Mouse (Mus musculus) testis, postnatal 14 days (tissue): ENCODE results near the gene Tdrd9.
"Not testable (repeated sequence)": the region's sequence is repeated elsewhere in the genome, so short reads cannot be mapped to it uniquely, and the experiment has no call there.

ENCODE experiments used
- DNase-seq: peaks from one replicate; pipeline ENCODE4 v3.0.0; 2021; ENCODE audit warnings: low spot score

Gene Tdrd9

GRCm38 (mm10) chr12:112027408-112027807 is 56.0 kb downstream of the Tdrd9 start:
- DNase-seq: no peak

- DNase-seq: no peak
Observed at GRCm38 (mm10) chr12:112033409-112033975, 62.1 kb downstream of the Tdrd9 start.

DNA sequence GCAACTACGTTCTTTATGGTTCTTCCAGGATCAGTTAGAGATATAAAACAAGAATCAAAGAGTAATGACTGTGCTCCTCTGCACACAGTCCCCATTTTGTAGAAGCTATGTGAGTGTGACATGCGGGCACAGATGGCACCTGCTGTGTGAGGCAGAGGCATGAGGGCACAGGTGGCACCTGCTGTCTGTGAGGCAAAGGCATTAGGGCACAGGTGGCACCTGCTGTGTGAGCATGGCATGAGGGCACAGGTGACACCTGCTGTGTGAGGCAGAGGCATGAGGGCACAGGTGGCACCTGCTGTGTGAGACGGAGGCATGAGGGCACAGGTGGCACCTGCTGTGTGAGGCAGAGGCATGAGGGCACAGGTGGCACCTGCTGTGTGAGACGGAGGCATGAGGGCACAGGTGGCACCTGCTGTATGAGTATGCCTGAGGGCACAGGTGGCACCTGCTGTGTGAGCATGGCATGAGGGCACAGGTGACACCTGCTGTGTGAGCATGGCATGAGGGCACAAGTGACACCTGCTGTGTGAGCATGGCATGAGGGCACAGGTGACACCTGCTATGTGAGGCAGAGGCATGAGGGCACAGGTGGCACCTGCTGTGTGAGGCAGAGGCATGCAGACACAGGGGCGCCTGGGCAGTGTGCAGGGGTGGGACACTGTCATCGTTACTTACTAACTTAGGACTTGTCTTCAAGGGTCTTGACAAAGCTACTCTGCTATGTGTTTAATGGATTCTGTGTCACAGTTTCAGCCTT is 64.2 kb downstream of the Tdrd9 start:
- DNase-seq: not testable (repeated sequence)

DNA sequence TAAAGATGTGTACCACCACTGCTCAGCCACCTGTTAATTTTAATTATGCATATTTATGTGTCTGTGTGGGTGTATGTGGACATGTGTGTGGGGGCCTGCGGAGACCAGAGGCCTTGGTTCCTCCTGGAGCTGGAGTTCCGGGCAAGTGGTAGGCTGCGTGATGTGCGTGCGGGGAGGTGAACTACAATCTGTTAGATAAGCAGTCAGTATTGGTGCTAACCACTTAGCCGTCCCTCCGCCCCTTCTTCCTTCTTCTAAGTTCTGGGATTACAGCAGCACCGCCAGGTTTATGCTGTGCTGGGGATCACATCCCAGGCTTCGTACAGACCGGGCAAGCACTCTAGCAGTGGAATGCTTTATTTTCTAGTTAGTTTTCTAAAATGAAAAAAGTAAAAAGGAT is 67.1 kb downstream of the Tdrd9 start:
- DNase-seq: no peak

DNA sequence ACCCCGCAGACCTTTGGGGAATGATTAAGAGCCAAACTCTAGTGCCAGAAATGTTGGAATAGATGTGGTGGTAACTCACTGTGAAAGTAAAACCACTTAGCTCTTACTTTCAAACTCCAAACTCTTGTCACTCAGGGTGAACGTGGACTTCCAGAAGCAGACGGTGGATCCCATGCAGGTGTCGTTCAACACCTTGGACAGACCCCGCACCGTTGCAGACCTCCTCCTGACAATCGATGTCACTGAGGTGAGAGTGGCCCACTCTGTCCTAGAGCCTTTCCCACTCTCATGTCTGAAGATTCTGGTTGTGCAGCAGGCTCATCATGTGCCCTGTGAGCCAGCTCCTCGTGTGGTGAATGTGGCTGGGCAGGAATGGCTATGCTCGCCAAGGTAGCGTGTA is 67.8 kb downstream of the Tdrd9 start:
- DNase-seq: no peak

DNA sequence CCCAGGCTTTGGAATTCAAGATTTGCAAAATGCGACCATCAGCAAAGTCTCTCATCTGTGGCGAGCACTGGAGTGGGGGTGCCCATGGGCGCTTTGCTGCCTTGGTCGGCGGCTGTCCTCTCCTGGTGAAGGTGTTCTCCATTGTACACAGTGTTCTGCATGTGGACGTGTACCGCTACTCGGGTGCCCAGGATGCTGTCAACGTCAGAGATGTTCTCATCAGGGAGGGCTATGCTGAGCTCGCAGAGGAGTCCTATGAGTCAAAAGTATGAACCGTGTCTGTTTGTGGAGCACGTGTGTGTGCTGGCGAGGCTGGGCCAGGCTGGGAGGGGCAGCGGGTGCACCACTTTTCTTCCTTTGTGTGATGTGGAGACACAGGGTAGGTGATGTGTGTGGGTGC is 71.3 kb downstream of the Tdrd9 start:
- no peak for DNase-seq

DNA sequence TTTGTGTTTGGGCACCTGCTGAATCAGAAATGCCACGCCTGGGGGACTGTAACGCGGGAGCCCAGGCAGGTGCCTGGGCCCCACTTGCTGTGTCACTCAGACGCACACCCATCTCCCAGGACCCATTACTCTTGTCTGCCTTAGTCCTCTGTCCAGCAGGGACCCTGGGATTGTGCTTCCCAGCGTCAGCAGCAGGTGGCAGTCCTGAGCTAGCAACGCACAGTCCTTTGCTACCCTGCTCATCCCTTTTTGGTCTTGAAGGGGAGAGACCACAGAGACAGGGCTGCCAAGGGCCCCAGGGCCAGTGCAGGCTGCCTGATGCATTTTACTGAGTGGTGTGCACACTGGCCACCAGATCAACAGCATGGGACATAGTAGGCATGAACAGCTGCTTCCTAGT is 106.3 kb downstream of the Tdrd9 start:
- peak; percentile 49 for DNase-seq

DNA sequence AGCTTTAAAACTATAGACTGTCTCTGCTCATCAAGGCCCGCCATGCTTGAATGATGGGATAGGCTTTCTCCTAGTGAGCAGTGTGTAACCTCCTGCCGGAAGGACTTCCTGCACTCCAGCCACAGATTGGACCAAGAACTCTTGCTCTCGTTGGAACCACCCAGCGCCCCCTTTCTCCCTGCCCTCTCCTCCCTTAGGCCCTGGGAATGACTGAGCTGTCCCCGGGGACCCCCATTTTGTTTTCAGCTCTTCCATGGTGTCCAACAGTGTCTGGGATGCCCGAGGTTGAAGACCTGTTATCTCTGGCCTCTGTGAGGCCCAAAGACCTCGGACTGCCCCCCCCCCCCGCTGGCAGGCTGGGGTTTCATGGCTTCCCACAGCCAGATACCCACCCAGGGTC is 108.6 kb downstream of the Tdrd9 start:
- no peak for DNase-seq

DNA sequence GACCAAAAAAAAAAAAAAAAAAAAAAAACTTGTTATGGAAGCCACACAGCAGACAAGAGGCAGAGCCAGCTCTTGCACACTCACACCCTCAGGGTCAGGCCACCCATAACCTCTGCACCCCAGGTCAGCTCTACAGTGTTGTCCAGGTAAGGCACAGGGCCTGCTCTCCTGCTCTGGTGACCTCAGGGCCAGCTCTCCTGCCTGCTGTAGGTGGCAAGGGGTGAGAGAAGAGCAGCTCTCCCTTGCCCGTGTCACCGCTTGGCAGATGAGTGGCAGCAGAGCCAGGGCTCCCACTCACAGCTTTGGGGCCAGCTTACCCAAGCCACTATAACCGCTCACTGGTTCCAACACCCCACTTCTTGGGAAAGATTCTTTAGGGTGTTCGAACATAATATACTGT is 109.6 kb downstream of the Tdrd9 start:
- no peak for DNase-seq

- DNase-seq: no peak
Observed at GRCm38 (mm10) chr12:112082241-112082640, 110.9 kb downstream of the Tdrd9 start.

DNA sequence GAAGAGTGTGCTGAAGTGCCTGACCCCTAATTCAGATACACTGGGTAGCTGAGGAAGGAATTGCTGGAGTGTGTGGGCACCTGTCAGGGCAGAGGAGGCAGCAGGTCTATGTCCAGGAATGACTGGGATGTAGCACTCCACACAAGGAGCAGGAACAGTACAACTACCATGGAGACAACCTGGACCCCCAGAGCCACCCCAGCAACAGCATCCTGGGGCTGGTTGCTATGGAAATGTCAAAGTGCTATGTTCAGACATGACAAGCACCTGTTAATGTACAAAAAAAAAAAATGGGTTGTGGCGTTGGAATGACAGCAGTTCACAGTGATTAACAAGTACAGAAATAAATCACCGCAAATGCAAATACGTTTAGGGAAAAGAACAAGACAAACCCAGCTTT is 114.9 kb downstream of the Tdrd9 start:
- DNase-seq: no peak

GRCm38 (mm10) chr12:112086726-112087125 is 115.4 kb downstream of the Tdrd9 start:
- DNase-seq: no peak

- DNase-seq: no peak
Observed at GRCm38 (mm10) chr12:112088609-112089324, 117.4 kb downstream of the Tdrd9 start.

DNA sequence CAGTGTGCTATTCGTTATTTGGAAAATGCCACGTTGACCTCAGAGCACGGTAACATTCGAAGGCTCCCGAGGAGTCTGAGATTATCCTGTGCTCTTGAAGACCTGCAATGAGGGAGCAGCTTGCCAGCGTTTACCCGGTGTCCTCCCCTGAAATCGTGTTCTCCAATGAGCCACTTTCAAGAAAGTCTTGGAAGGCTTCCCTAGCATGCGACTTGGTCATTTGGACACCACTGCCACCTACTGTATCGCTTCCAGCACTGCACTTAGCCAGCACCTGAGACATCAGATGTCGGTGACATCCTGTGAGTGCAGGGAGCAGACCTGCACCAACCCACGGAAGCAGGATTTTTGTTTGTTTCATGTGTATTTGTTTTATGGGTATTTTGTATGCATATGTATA is 119.7 kb downstream of the Tdrd9 start:
- peak; percentile 31 for DNase-seq

- DNase-seq: no peak
Observed at GRCm38 (mm10) chr12:112094261-112094880, 123.0 kb downstream of the Tdrd9 start.

- peak; percentile 71 for DNase-seq
Observed at GRCm38 (mm10) chr12:112096051-112096732, 124.8 kb downstream of the Tdrd9 start.

DNA sequence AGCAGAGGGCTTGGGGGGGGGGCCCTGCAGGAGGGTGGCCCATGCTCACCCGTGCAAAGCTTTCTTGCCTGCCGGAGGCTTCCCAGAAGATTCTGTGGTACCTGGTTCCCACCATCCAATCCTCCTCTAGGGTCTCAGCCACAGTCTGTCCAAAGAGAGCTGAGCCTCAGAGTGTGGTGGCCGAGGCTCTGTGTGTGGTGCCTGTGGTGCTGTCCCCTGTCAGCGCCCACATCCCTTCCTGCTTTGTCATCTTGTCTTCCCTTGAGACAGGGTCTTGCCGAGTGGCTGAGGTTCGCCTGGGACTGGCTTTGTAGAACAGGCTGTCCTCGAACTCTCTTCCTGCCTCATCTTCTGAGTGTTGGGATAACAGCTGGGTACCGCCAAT is 125.4 kb downstream of the Tdrd9 start:
- no peak for DNase-seq

DNA sequence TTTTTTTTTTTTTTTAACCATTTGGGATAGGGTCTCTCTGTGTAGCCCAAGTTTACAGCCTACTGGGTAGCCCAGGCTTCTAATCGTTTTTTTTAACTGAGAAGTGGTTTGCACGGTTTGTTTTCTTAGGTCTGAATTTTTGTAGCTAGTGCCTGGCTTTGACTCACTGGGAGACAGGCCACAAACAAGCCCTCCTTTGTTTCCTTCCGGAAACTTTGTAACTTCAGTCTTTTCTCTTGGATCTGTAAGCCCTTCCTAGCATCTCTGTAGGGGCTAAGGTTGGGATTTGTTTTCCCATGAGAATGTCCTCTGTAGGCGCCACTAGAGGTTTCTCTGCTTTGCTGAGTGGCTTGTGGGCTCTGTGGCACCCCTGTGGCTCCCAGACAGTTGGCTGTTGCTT is 128.7 kb downstream of the Tdrd9 start:
- peak; percentile 51 for DNase-seq

DNA sequence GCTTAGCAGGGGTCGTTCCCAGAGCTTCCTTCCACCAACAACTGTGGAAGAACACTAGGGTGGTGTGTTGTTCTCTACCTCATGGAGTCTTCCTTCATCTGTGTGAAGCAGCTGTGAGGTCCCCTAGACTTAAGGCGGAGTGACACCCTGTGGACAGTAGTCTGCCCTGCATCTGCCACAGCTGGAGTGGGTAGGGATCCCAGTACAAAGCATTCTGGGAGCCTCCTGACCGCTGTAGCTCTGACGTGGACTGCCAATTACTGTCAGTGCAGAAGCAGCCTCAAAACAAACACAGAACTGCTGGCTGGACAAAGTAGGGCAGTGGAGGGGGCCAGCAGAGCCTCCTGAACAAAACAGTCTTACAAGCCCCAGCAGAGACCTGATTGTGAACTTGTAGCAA is 129.7 kb downstream of the Tdrd9 start:
- no peak for DNase-seq

GRCm38 (mm10) chr12:112103179-112103578 is 131.8 kb downstream of the Tdrd9 start:
- DNase-seq: no peak

GRCm38 (mm10) chr12:112104890-112105289 is 133.5 kb downstream of the Tdrd9 start:
- no peak for DNase-seq

DNA sequence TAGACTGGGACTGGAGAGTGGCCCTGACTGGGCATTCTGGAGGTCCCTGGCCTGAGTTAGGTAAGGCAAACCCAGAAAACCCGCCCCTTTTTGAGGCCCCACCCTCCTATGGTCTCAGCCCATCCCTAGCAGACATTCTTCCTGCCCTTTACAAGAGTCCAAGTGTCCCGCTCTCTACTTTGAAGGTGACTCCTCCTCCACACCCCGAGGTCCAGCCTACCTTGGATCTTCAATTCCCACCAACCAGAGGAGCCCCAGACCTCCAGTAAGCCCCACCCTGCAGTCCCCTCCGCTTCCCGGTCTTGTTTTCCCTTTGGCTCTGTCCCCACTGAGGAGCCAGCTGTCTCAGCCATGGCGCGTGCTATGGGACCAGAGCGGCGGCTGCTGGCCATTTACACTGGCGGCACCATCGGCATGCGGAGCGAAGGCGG is 135.2 kb downstream of the Tdrd9 start, which contains the start of gene Aspg:
Aspg (plus strand) TSS at position 139 of the 431 bp plus-strand sequence.
- DNase-seq: no peak
